Mouse (Mus musculus): Measurements from ENCODE around the gene Vegfa. TPM values are rescaled to one million over a fixed set of nuclear protein-coding genes. Genes with fewer than 3 reads are reported as not detected.

Gene Vegfa
- polyA plus RNA-seq, 1 experiment from 2014 or later = 6.2 TPM

DNA sequence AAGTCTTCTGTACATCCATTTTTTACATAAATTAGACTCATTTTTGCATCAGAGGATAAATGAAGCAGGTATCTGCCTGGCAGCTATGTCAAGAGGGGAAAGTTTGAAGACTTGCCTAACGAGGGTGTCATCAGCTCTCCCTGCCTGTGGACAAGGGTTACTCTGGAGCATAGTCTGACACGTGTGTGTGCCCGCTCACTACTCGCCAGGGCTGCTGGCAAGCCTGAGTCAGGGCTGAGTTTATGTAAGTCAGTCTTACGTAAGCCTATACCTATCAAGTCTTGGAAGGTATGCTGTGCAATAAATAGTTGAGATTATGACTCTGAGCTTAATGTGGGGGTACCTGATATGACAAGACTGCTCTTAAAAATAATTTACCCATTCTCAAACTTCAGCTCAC, 19.2 kb upstream of the Vegfa start:
- no peaks in the 10 kb centered on the region for H3K36me3 ChIP-seq
- H3K9ac ChIP-seq (replicated peaks) = no peak overlapping the region
- H3K4me3 ChIP-seq (replicated peaks) = no peak overlapping the region
- 74% methylated on average over 5 of the region's 5 CpGs for WGBS
- H3K4me2 ChIP-seq = no peak overlapping the region
- no peak overlapping the region for H3K27ac ChIP-seq
- peaks cover 7% of the 10 kb centered on the region; the same call in 1 of the 2 replicates for H3K9me3 ChIP-seq
- H3K4me1 ChIP-seq (replicated peaks) = peaks cover 20% of the 10 kb centered on the region
- H3K27me3 ChIP-seq = no peaks in the 10 kb centered on the region
- ATAC-seq (ENCODE audit: insufficient number of reproducible peaks, insufficient read depth, low FRiP score, low TSS enrichment, low read depth) = no peak

DNA sequence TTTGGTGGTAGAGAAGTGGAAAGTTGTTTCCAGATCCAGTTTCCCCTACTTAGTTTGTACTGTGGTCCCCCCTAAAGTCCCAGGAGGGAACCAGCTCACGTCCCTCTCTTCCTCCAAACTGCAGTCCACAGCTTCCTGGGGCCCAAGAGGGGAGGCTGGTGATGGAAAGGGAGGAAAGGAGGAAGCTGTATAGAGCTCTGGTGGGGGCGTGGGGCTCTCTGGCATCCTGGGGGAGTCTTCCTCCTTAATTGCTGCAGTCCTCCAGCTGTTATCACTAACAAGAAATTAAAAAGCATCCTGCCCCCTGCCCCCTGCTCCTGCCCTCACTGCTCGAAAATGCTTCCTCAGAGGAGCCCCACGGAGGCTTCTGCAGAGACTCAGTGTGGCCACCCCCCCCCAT, 17.4 kb upstream of the Vegfa start:
- WGBS = 26% methylated on average over 4 of the region's 4 CpGs
- H3K4me3 ChIP-seq (replicated peaks) = no peak overlapping the region
- no peak for ATAC-seq (ENCODE audit: insufficient number of reproducible peaks, insufficient read depth, low FRiP score, low TSS enrichment, low read depth)
- no peak overlapping the region for H3K27ac ChIP-seq
- peaks cover 17% of the 10 kb centered on the region for H3K4me1 ChIP-seq (replicated peaks)
- peaks cover 5% of the 10 kb centered on the region; the same call in 1 of the 2 replicates for H3K9me3 ChIP-seq
- H3K36me3 ChIP-seq = no peaks in the 10 kb centered on the region
- no peaks in the 10 kb centered on the region for H3K27me3 ChIP-seq
- no peak overlapping the region for H3K9ac ChIP-seq (replicated peaks)
- H3K4me2 ChIP-seq = no peak overlapping the region

DNA sequence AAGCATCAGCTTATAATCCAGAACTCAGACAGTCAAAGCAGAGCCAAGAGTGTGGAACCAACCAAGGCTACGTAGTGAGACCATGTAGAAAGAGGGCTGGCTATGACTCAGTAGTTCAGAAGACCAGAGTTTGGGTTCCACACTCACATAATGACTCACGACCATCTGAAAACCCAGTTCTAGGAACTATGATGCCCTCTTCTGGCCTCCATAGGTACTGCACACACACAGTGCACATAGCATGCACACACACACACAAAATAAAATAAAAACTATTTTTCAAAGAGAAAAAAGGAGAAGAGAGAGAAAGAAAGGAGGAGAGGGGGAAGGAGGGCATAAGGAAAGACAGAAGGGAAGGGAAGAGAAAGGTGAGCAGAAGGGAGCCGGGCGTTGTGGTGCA, 16.0 kb upstream of the Vegfa start:
- ATAC-seq (ENCODE audit: insufficient number of reproducible peaks, insufficient read depth, low FRiP score, low TSS enrichment, low read depth) = no peak
- 96% methylated on average over 4 of the region's 4 CpGs for WGBS

DNA sequence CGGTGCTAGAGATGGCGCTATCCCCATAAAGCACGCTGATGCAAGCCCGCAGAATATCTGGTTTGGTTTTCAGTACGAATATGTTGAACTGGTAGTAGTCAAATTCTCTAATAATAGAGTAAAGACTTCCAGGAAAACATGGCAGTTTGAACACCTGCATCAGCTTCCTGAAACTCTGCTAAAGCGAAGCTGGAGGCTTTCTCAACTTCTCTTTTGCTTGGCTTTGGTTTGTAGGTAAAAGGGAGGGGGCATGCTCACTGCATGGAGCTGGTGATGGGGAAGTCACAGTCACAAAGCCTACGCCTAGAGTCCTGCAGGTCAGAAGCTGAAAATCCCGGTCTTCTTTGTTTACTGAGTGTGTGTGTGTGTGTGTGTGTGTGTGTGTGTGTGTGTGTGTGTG, 13.6 kb upstream of the Vegfa start:
- 85% methylated on average over 8 of the region's 8 CpGs for WGBS
- no peaks in the 10 kb centered on the region for H3K27me3 ChIP-seq
- no peaks in the 10 kb centered on the region for H3K36me3 ChIP-seq
- H3K27ac ChIP-seq = no peak overlapping the region
- no peak overlapping the region for H3K4me3 ChIP-seq (replicated peaks)
- H3K9ac ChIP-seq (replicated peaks) = no peak overlapping the region
- no peak for ATAC-seq (ENCODE audit: insufficient number of reproducible peaks, insufficient read depth, low FRiP score, low TSS enrichment, low read depth)
- peaks cover 8% of the 10 kb centered on the region for H3K4me1 ChIP-seq (replicated peaks)
- H3K4me2 ChIP-seq = no peak overlapping the region
- peaks cover 5% of the 10 kb centered on the region; the same call in 1 of the 2 replicates for H3K9me3 ChIP-seq

More for the DNA sequence above, 16.0 kb upstream of the Vegfa start:
- Histone ChIP-seq H3K4me3 (replicated peaks) (no peak overlapping the region), H3K4me2 (no peak overlapping the region), H3K9me3 (peaks cover 5% of the 10 kb centered on the region; the same call in 1 of the 2 replicates), H3K27ac (no peak overlapping the region), H3K9ac (replicated peaks) (no peak overlapping the region), H3K4me1 (replicated peaks) (peaks cover 13% of the 10 kb centered on the region), H3K36me3 (no peaks in the 10 kb centered on the region), H3K27me3 (no peaks in the 10 kb centered on the region)

DNA sequence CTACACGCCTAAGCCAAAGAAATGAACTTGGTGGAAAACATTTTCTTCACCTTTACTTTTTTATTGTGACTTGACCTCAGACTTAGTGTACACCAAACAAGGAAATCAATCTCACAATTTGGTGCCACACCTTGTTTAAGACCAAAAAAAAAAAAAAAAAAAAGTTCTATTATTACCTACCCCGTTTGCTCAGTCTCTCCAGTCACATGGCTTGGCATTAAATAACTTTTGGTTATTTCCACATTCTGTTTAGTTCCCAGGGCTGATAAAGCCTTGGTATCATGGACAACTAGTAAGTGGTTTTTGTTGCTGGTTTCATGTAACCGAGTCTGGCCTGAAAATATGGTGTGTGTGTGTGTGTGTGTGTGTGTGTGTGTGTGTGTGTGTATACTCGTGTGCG, 12.8 kb upstream of the Vegfa start:
- no peak overlapping the region for H3K9ac ChIP-seq (replicated peaks)
- H3K4me1 ChIP-seq (replicated peaks) = peaks cover 8% of the 10 kb centered on the region
- H3K9me3 ChIP-seq = peaks cover 5% of the 10 kb centered on the region; the same call in 1 of the 2 replicates
- no peaks in the 10 kb centered on the region for H3K27me3 ChIP-seq
- no peak overlapping the region for H3K4me2 ChIP-seq
- WGBS = 90% methylated on average over 5 of the region's 5 CpGs
- no peak overlapping the region for H3K27ac ChIP-seq
- H3K4me3 ChIP-seq (replicated peaks) = no peak overlapping the region
- no peak for ATAC-seq (ENCODE audit: insufficient number of reproducible peaks, insufficient read depth, low FRiP score, low TSS enrichment, low read depth)
- no peaks in the 10 kb centered on the region for H3K36me3 ChIP-seq

DNA sequence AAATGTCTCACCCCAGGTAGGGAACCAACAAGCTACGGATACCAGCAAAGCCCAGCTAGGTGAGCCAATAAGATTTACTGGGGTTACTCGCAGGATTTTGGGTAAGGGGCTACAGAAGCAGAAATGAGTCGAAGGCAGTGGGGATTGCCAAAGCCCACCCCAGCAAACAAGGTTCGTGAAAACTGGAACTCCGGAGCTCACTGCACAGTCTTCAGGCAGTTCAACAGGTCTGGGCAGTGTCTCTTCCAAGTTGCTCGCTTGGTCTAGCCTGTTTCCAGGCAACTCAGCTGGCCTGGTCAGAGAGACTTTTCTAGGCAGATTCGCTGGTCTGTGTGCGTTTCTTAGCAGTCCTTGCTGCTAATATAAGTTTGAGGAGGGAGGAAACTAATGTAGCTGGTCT, 10.0 kb upstream of the Vegfa start:
- no peak overlapping the region for H3K4me2 ChIP-seq
- H3K4me1 ChIP-seq (replicated peaks) = no peaks in the 10 kb centered on the region; the same call in 1 of the 2 replicates

DNA sequence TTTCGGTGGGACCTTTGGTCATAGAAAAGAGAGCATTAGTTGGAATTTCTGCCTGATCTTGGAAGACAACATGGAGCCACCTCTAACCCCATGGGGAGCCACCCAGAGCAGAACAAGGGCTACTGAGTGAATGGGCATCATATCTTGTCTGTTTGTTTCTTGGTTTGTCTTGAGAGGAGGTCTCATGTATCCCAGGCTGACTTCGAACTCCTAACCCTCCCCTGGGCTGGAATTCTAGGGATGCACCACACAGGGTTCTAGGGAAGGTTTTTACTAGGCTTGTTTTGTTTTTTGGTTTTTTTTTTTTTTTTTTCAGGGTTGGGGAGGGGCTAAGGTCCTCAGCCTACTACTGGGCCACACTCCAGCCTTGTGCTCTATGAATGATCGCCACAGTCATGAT, 9.5 kb upstream of the Vegfa start:
- no peaks in the 10 kb centered on the region for H3K36me3 ChIP-seq
- no peak overlapping the region for H3K9ac ChIP-seq (replicated peaks)
- WGBS = 86% methylated on average over 3 of the region's 3 CpGs
- H3K4me3 ChIP-seq (replicated peaks) = no peak overlapping the region
- no peak for ATAC-seq (ENCODE audit: insufficient number of reproducible peaks, insufficient read depth, low FRiP score, low TSS enrichment, low read depth)
- no peaks in the 10 kb centered on the region for H3K27me3 ChIP-seq
- H3K27ac ChIP-seq = no peak overlapping the region
- H3K4me2 ChIP-seq = no peak overlapping the region
- no peaks in the 10 kb centered on the region; the same call in 1 of the 2 replicates for H3K4me1 ChIP-seq (replicated peaks)
- H3K9me3 ChIP-seq = no peaks in the 10 kb centered on the region

More for the DNA sequence above, 10.0 kb upstream of the Vegfa start:
- Histone ChIP-seq H3K9me3 (no peaks in the 10 kb centered on the region), H3K9ac (replicated peaks) (no peak overlapping the region), H3K27me3 (no peaks in the 10 kb centered on the region), H3K36me3 (no peaks in the 10 kb centered on the region), H3K27ac (no peak overlapping the region), H3K4me3 (replicated peaks) (no peak overlapping the region)
- WGBS = 84% methylated on average over 8 of the region's 8 CpGs
- no peak for ATAC-seq (ENCODE audit: insufficient number of reproducible peaks, insufficient read depth, low FRiP score, low TSS enrichment, low read depth)

DNA sequence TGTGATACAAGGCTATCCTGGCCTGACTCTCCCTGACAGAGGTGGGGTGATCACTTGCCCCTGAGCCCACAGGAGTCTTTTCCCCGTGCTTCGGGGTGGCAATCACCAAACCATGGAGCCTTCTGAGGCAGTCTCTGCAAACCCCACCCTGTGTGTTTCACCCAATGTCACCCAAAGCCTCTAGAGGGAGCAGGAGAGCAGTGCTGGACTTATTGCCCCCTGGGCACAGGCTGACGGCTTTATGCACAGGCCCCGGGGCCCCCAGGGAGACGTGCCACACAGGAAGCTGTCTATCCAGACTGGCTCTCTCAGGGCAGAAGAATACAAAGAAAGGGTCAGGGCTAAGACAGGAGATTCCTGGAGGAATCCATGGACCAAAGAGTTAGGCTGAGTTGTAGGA, 9.1 kb upstream of the Vegfa start:
- Histone ChIP-seq H3K27ac (no peak overlapping the region), H3K4me1 (replicated peaks) (no peaks in the 10 kb centered on the region; the same call in 1 of the 2 replicates), H3K4me3 (replicated peaks) (no peak overlapping the region), H3K9me3 (no peaks in the 10 kb centered on the region), H3K36me3 (no peaks in the 10 kb centered on the region), H3K9ac (replicated peaks) (no peak overlapping the region), H3K4me2 (no peak overlapping the region), H3K27me3 (no peaks in the 10 kb centered on the region)
- 59% methylated on average over 5 of the region's 5 CpGs for WGBS
- ATAC-seq (ENCODE audit: insufficient number of reproducible peaks, insufficient read depth, low FRiP score, low TSS enrichment, low read depth) = no peak

DNA sequence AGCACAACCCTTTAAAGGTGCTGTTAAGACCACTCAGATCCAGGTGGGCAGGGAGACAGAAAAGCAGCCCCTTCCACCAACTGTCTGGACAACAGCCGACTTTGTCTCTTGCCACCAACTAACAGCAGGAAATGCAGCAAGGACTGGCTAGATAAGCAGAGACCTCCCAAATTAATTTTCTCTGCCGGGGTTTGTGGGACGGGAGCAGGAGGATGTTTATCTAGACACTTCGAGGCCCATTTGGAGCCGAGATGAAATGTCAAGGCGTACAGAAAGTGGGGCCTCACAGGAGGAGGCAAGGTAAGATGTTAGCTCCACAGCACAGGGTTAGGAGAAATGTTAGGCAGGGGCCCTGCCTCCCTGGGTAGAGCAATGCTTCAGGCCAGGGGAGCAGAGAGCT, 8.4 kb upstream of the Vegfa start:
- no peak for ATAC-seq (ENCODE audit: insufficient number of reproducible peaks, insufficient read depth, low FRiP score, low TSS enrichment, low read depth)
- Histone ChIP-seq H3K9ac (replicated peaks) (no peak overlapping the region), H3K9me3 (no peaks in the 10 kb centered on the region), H3K27ac (no peak overlapping the region), H3K27me3 (no peaks in the 10 kb centered on the region; the same call in 1 of the 2 replicates), H3K36me3 (no peaks in the 10 kb centered on the region), H3K4me1 (replicated peaks) (no peaks in the 10 kb centered on the region; the same call in 1 of the 2 replicates), H3K4me3 (replicated peaks) (no peak overlapping the region), H3K4me2 (no peak overlapping the region)
- WGBS = 68% methylated on average over 6 of the region's 6 CpGs

DNA sequence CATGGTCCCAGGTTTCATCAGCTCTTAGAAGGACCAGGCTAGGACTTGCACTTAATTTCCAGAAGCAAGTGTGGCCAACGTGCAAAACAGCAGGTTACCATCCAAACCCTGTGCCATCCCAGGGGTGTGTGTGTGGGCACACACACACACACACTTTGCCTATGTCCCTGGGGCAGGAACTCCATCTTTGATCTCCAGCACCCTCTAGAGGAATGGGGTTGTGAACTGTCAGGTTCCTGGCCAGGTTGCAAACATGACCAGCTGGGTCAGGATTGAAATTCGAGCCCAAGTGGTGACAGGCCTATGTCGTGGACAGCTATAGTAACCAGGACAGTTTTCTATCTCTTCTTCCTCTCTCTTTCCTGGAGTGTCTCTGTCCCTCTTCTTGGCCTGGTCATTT, 6.7 kb upstream of the Vegfa start:
- Histone ChIP-seq H3K36me3 (no peaks in the 10 kb centered on the region), H3K9me3 (no peaks in the 10 kb centered on the region), H3K27me3 (no peaks in the 10 kb centered on the region; the same call in 1 of the 2 replicates), H3K9ac (replicated peaks) (no peak overlapping the region), H3K4me3 (replicated peaks) (no peak overlapping the region), H3K27ac (no peak overlapping the region), H3K4me1 (replicated peaks) (peaks cover 4% of the 10 kb centered on the region), H3K4me2 (no peak overlapping the region)
- 30% methylated on average over 3 of the region's 3 CpGs for WGBS
- no peak for ATAC-seq (ENCODE audit: insufficient number of reproducible peaks, insufficient read depth, low FRiP score, low TSS enrichment, low read depth)

DNA sequence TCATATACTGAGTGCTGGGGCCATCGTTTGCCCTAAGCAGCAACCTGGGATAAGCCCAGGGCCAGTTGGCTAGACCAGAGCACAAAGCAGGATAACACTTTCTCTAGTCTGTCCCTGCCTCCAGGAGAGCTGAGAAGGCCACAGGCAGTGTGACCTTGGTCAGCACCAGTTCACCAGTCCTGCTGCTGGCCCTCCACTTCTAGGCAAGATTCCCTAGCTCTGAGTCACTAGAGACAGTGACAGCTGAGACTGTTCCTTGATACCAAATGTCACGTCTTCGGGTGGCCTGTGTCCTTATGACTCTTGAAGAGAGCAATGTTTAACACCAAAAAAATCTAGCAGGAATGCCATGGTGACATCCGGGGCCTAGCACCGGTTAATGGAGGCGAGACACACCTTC, 4.2 kb upstream of the Vegfa start:
- H3K27ac ChIP-seq = no peak overlapping the region
- no peaks in the 10 kb centered on the region for H3K9me3 ChIP-seq

DNA sequence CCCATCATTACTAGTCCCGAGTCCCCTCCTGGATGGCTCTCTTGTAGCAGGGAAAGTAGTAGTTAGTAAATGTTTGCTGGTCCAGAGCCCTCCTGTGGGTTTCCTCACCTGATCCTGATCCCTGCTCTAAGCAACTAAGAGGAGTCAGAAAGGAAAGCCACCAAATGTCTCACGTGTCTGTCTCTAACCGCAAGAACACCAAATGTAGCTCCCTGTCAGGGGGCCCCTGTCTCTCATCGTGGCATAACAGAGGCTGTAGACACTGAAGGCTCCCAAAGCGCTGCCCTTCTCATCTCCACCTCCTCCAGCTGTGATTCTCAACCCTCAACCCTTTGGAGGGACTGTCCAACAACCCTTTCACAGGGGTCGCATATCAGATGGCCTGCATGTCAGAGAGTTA, 1.9 kb upstream of the Vegfa start:
- H3K36me3 ChIP-seq = no peaks in the 10 kb centered on the region
- ATAC-seq (ENCODE audit: insufficient number of reproducible peaks, insufficient read depth, low FRiP score, low TSS enrichment, low read depth) = no peak
- no peak overlapping the region for H3K4me3 ChIP-seq (replicated peaks)
- no peaks in the 10 kb centered on the region; the same call in 1 of the 2 replicates for H3K27me3 ChIP-seq
- H3K4me1 ChIP-seq (replicated peaks) = peaks cover 26% of the 10 kb centered on the region
- no peaks in the 10 kb centered on the region for H3K9me3 ChIP-seq
- no peak overlapping the region for H3K27ac ChIP-seq
- WGBS = 46% methylated on average over 6 of the region's 6 CpGs
- no peak overlapping the region for H3K4me2 ChIP-seq
- no peak overlapping the region for H3K9ac ChIP-seq (replicated peaks)

More for the DNA sequence above, 4.2 kb upstream of the Vegfa start:
- no peak for ATAC-seq (ENCODE audit: insufficient number of reproducible peaks, insufficient read depth, low FRiP score, low TSS enrichment, low read depth)
- Histone ChIP-seq H3K27me3 (no peaks in the 10 kb centered on the region; the same call in 1 of the 2 replicates), H3K4me3 (replicated peaks) (no peak overlapping the region), H3K4me1 (replicated peaks) (peaks cover 19% of the 10 kb centered on the region), H3K9ac (replicated peaks) (no peak overlapping the region), H3K4me2 (no peak overlapping the region), H3K36me3 (no peaks in the 10 kb centered on the region)
- 84% methylated on average over 6 of the region's 6 CpGs for WGBS
